Mouse (Mus musculus): ENCODE measurements around the gene Sun5.

- no peak for TF ChIP-seq CTCF (conservative IDR thresholded peaks at IDR 0.05; ENCODE audit: insufficient read depth, insufficient read length, low read depth, low read length)
- no peak for TF ChIP-seq POLR2A (IDR thresholded peaks at IDR 0.05; ENCODE audit: low read depth, low read length)
Observed at GRCm38 (mm10) chr2:153917930-153918329, 47.0 kb upstream of the Sun5 start, which contains the start of gene Bpifb3.
